Mouse (Mus musculus) G1E (cell line): ENCODE results near the gene Mapk8ip3. TPM values are rescaled to one million over a fixed set of nuclear protein-coding genes. Genes with fewer than 3 reads are reported as not detected.

Experiments
- ATAC-seq: 2 replicates; pipeline ENCODE4 v1.8.0; 2016; ENCODE audit warnings: mild to moderate bottlenecking; ENCODE audit not compliant: insufficient number of reproducible peaks, poor library complexity, low FRiP score, severe bottlenecking; ENCODE audit errors: extremely low read depth
- DNase-seq: peaks from one replicate; pipeline ENCODE4 v3.0.0; 2012; ENCODE audit warnings: low spot score
- H3K27me3 ChIP-seq: 2 replicates; pipeline ENCODE4 v1.6.1; 2012; ENCODE audit warnings: mild to moderate bottlenecking, low read length, inconsistent platforms; ENCODE audit not compliant: insufficient read depth
- H3K36me3 ChIP-seq: replicated peaks from 2 replicates; pipeline ENCODE3; 2012; ENCODE audit warnings: mild to moderate bottlenecking, inconsistent platforms
- H3K4me1 ChIP-seq: 2 replicates; pipeline ENCODE4 v1.6.1; 2012; ENCODE audit warnings: low read depth, low read length, inconsistent platforms, mixed read lengths; ENCODE audit not compliant: insufficient read depth
- H3K4me3 ChIP-seq: 2 replicates; pipeline ENCODE4 v1.5.1; 2012; ENCODE audit warnings: low read depth, mild to moderate bottlenecking, inconsistent platforms, low read length, moderate library complexity, mixed read lengths
- H3K9me3 ChIP-seq: replicated peaks from 2 replicates; pipeline ENCODE4 v1.6.1; 2012; ENCODE audit warnings: inconsistent platforms
- CTCF ChIP-seq: IDR thresholded peaks from 2 replicates; pipeline ENCODE4 v1.5.1; 2012; ENCODE audit warnings: low read depth, low read length, inconsistent platforms, mixed read lengths
- GATA1 ChIP-seq: IDR thresholded peaks from 2 replicates; pipeline ENCODE4 v1.6.1; 2012; ENCODE audit warnings: borderline replicate concordance, low read length, inconsistent platforms, mixed read lengths
- GATA2 ChIP-seq: IDR thresholded peaks from 2 replicates; pipeline ENCODE4 v1.6.1; 2012; ENCODE audit warnings: low read depth, low read length, inconsistent platforms, borderline replicate concordance
- POLR2AphosphoS5 ChIP-seq: IDR thresholded peaks from 2 replicates; pipeline ENCODE4 v1.6.1; 2012; ENCODE audit warnings: low read depth, low read length, inconsistent platforms; ENCODE audit not compliant: insufficient replicate concordance
- TAL1 ChIP-seq: conservative IDR thresholded peaks from 2 replicates; pipeline ENCODE4 v1.6.1; 2012; ENCODE audit warnings: low read depth, low read length, inconsistent platforms, mixed read lengths
- polyA plus RNA-seq: library from polyadenylated mRNA; stranded (reverse); fragments of >175 nt; gene quantifications from 2 replicates; pipeline ENCODE4 v1.2.3, GENCODE M21; 2012
- total RNA-seq, 2 experiments: library from RNA; stranded (forward) in 1 of 2; stranded (reverse) in 1 of 2; fragments of 200-1000 nt in 1 of 2; fragments of >200 nt in 1 of 2; fragmentation: Nextera tagmentation in 1 of 2; gene quantifications; 2 replicates each; pipeline ENCODE4 v1.2.3; 2014 to 2017

The Mapk8ip3 gene
- total and polyA plus RNA-seq, 3 experiments: 32.4 to 122 (median 39.7) TPM

DNA sequence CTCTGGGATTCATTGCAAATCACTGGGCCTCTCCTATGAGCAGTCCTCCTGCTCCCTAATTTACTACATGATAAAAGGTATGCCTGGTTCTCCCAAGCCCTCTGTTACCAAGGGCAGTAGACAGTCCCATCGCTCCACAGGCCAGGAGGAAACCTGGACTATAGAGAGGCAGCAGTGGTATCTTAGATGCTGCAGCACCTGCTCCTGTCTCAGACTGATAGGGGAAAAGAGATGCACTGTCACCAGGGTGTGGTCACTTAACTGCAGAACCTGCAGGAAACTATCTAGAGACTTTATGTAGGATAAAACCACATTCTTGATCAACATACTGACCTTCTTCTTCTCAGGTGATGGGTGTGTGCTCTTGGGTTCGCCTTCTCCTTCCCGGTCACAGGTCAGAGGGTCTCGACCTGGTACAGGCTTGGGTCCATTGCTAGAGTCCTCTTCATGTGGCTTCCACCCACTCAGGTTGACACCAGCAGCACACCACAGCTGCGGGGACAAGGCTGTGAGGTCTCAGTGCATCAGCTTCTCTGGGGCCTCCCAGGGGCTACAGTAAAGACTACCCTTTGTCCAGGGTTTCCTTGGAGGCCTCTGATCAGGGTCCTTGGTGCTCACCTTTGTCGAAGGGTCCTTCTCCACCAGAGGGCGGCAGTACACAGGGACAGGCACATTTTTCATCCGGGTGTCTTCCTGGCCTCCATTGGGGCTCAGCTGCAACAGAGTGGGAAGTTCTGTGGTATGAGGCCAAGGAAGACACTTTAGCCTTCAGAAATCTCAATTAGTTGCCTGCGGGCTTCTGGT is 33.9 kb downstream of the Mapk8ip3 start:
- H3K4me3 ChIP-seq: peak overlapping the region; percentile 48; the same call in 1 of the 2 replicates
- ATAC-seq (peak; percentile 75), DNase-seq (peak; percentile 66)
- no peaks in the 10 kb centered on the region for H3K27me3 ChIP-seq
- no peaks in the 10 kb centered on the region for H3K9me3 ChIP-seq
- peaks cover 100% of the 10 kb centered on the region for H3K36me3 ChIP-seq
- TF ChIP-seq TAL1 (peak; percentile 92), POLR2AphosphoS5 (no peak), GATA2 (no peak)
- peaks cover 64% of the 10 kb centered on the region for H3K4me1 ChIP-seq

DNA sequence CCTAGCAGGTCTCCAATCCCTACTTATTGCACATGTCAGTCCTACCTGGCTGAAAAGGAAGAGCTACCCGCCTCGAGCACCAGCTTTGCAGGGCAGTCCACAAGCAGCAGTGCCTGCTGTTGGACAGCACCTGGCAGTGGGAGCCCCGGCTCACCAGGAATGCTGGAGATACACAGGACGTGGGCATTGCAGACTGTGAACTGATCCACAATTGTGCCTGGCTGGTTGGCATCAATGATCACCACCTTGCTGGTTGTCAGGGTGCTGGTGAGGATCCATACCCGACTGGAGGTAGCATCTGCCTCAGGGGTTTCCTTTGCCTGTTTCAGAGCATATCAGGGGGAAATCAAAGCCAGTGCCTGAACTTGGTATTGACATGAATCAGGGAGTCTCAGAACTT is 34.7 kb downstream of the Mapk8ip3 start:
- peaks cover 71% of the 10 kb centered on the region for H3K4me1 ChIP-seq
- ATAC-seq (no peak), DNase-seq (no peak)
- H3K4me3 ChIP-seq: peak overlapping the region; percentile 44; the same call in 1 of the 2 replicates
- peaks cover 100% of the 10 kb centered on the region for H3K36me3 ChIP-seq
- TF ChIP-seq GATA2 (no peak), TAL1 (no peak), POLR2AphosphoS5 (no peak), GATA1 (no peak), CTCF (no peak)
- H3K27me3 ChIP-seq: no peaks in the 10 kb centered on the region
- H3K9me3 ChIP-seq: no peaks in the 10 kb centered on the region

DNA sequence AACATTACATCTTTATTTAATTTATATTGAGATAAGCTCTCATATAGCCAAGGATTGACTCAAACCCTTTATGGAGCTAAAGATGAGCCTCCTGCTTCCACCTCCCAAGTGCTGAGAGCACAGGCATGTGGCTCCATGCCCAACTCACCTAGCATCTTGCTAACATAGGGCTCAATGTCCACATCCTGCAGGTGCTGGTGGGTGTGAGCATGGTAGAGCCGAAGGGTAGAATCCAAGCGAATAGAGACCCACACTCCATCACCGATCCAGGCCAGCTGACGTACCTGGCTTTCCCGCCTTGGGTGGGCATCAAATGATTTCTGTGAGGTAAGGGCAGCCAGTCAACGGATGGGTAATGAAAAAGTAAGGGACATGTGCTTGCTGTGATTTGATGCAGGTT is 36.8 kb downstream of the Mapk8ip3 start:
- H3K9me3 ChIP-seq: no peaks in the 10 kb centered on the region
- ATAC-seq (no peak), DNase-seq (no peak)
- H3K4me1 ChIP-seq: peaks cover 79% of the 10 kb centered on the region
- no peak overlapping the region for H3K4me3 ChIP-seq
- TF ChIP-seq TAL1: no peak
- no peak for TF ChIP-seq POLR2AphosphoS5
- no peak for TF ChIP-seq GATA1
- no peak for TF ChIP-seq GATA2
- TF ChIP-seq CTCF: no peak
- H3K36me3 ChIP-seq: peaks cover 93% of the 10 kb centered on the region
- H3K27me3 ChIP-seq: no peaks in the 10 kb centered on the region

DNA sequence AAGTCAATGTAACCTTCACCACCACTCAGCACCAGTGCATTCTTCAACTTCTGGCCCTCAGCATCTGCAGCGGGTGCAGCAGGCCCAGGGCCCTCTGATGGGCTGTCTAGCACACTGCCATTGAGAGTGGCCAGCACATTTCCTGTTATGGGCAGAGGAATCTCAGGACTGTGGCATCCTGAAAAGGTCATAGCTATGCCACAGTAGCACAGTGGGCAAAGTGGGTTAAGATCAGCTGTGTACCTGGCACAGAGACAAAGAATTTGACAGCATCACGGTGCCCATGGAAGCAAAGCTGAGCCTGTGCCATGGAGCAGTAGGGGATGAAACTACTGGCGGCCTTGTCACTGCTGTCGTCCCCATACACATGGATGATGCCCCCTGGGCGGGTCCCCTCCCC is 37.6 kb downstream of the Mapk8ip3 start:
- H3K27me3 ChIP-seq: no peaks in the 10 kb centered on the region
- ATAC-seq (no peak), DNase-seq (no peak)
- peaks cover 76% of the 10 kb centered on the region for H3K4me1 ChIP-seq
- H3K9me3 ChIP-seq: no peaks in the 10 kb centered on the region
- TF ChIP-seq GATA1: no peak
- no peak for TF ChIP-seq CTCF
- no peak for TF ChIP-seq TAL1
- 0 out of 2 replicates have a peak, but pooled peaks have one; percentile 4 for TF ChIP-seq POLR2AphosphoS5
- peaks cover 89% of the 10 kb centered on the region for H3K36me3 ChIP-seq
- H3K4me3 ChIP-seq: no peak overlapping the region

DNA sequence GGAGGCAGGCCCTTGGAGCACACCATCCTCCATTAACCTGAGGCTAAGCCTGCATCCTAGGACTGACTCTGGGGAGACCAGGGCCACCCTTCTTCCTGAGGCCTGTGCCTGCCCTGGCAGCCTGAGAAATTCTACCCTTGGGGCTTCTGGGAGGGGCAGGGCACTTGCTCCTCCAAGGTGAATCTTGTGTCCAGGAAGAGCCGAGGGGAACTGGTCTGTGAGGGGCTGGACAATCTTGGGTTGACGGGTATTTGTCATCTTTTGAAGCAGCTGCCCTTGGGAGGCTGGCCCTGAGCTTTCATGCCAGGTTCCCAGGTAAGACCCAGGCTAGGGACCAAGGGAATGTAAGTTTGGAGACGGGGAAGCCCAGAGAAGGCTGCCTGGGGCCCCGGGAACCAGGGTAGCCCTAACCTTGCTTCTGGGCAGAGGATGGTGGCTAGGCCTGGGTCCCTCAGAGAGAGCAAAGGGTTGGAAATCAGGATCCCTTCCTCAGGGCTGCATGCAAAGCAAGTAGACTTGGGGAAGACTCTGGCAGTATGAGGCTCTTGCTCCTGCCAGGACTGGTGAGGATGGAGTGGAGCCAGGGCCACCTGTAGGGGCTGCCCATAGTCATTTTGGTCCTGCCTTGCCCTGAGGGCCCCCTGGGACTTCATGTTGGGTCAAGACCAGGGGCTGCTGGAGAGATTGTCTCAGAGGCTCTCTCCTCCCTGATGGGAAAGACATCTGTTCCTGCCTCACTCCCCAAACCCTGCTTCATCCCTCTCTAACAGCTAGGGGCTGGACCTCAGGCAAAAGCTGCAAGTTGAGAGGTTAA is 38.5 kb downstream of the Mapk8ip3 start:
- Histone ChIP-seq H3K4me1 (peaks cover 76% of the 10 kb centered on the region), H3K27me3 (no peaks in the 10 kb centered on the region), H3K36me3 (peaks cover 89% of the 10 kb centered on the region), H3K4me3 (peak overlapping the region; percentile 92; the same call in 1 of the 2 replicates), H3K9me3 (no peaks in the 10 kb centered on the region)
- ATAC-seq (no peak), DNase-seq (no peak)
- TF ChIP-seq GATA2 (no peak), POLR2AphosphoS5 (0 out of 2 replicates have a peak, but pooled peaks have one; percentile 51), TAL1 (no peak), CTCF (no peak), GATA1 (no peak)

DNA sequence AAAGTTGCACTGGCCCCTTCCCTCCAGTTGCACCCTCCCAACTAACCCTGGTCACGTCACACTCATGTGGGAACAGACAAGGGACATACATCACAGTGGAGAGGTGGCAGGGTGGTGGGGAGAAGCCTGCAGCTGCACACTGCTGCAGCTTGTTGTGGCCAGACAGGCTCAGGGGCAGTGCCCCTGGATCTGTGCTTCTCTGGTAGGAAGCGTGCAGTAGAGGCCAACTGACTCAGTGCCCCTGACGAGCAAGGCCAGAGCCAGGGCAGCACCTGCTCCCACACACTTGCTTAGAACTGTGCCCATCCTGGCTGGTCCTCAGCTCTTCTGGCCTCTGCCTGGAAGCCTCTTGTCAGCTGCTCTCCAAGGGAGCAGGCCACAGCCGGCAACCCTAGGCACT is 39.2 kb downstream of the Mapk8ip3 start:
- Histone ChIP-seq H3K4me3 (peak overlapping the region; percentile 92; the same call in 1 of the 2 replicates), H3K36me3 (peaks cover 89% of the 10 kb centered on the region), H3K4me1 (peaks cover 75% of the 10 kb centered on the region), H3K9me3 (no peaks in the 10 kb centered on the region), H3K27me3 (no peaks in the 10 kb centered on the region)
- DNase-seq (no peak), ATAC-seq (no peak)
- TF ChIP-seq TAL1 (no peak), GATA1 (no peak), CTCF (no peak), POLR2AphosphoS5 (no peak), GATA2 (no peak)
